Mouse (Mus musculus): Measurements from ENCODE around the gene Sfxn2.

GRCm38 (mm10) chr19:46619001-46619400, 45.8 kb downstream of the Sfxn2 start:
- TF ChIP-seq CTCF (IDR thresholded peaks at IDR 0.05) (no peak), EP300 (IDR thresholded peaks at IDR 0.05) (no peak)

All from lung, postnatal 0 days (tissue).